Mouse (Mus musculus) cerebellum, adult 2 months (tissue): ENCODE results near the gene Ephb2.

Experiments used
- CTCF ChIP-seq: fragments of 200-500 bp; IDR thresholded peaks from 2 replicates; pipeline ENCODE4 v1.5.1; 2011; ENCODE audit warnings: low read depth, mild to moderate bottlenecking, control low read depth, low read length, moderate library complexity, borderline replicate concordance; ENCODE audit not compliant: insufficient read depth
- POLR2A ChIP-seq: fragments of 200-500 bp; IDR thresholded peaks from 2 replicates; pipeline ENCODE4 v1.6.1; 2011; ENCODE audit warnings: low read length, control low read depth, borderline replicate concordance; ENCODE audit not compliant: insufficient read depth

DNA sequence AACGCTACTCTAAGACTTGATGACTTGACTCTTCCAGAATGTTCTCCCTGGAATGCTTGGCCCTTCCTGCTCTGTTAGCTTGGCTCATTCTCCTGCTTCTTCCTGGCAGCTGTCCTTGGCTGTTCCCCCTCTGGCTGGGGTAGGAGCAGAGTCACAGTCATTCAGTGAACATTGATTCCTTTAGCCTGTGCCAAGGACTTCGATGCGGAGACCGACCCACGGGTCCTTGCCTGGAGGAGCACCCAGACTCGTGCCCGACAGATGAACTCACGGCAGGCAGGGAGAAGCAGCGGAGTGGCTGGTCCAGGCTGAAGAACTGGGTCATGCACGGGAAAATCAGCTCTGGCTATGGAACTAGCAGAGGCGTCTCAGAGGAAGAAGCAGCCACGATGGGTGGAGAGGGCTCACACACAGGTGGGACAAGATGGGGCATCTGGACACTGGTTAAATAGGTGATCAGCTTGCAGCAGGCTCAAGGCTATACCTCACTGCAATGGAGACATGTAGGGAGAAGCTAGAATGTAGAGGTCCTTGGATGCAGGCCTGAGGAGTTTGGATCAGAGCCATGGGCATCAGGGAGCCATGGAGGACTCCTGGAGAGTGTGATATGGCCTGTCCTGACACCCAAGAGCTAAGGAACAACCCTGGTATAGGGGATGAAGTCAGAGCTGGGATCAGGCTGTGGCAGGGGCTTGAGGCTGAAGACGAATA lies 53.8 kb downstream of the Ephb2 start:
- no peak for TF ChIP-seq CTCF
- no peak for TF ChIP-seq POLR2A
